29 mouse cellular contexts compared by ENCODE assay signal in the genomic region with DNA sequence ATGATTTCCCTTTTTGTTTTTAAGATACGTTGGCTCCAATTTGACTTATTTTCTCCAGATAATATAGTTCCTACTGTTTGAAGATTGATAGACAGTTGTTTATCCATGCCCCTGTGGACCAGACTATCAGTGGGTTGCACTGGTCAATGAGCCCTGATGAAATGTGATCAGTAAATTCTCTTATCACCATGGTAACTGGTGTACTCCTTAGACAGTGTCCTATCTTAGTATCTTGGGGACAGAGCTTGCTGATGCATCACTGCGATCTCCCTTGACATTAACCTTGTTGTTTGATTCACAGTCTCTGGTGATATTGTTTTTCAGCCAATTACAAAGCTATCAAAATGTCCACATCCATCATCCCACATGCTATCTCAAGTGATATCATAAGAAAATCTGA.
A peak's percentile ranks its signal among the peaks of the same experiment; 100 is the strongest.
DNase-seq lines count a peak whose midpoint lies in the region; ATAC-seq lines count a peak whose summit lies in the region.
"Had no signal": no experiment of that assay in that cellular context is flagged by ENCODE, and none has a peak within 500 bp of the region (broad histone marks: within the 10 kb centered on the region; RNA-seq: fewer than 3 reads in every experiment).

No protein-coding gene starts in this region.

- H3K27ac ChIP-seq in forebrain, embryonic 12.5 days, result no peak overlapping the region
- no peak overlapping the region for H3K27ac ChIP-seq in forebrain, embryonic 14.5 days (ENCODE audit: low read depth, low read length)
- H3K27ac ChIP-seq in hindbrain, embryonic 12.5 days, result no peak overlapping the region
- H3K27ac ChIP-seq in hindbrain, embryonic 14.5 days, result no peak overlapping the region
- no peak overlapping the region for H3K27ac ChIP-seq in neural tube, embryonic 11.5 days (ENCODE audit: low read depth, low read length)
- H3K27ac ChIP-seq: embryonic facial prominence, embryonic 13.5 days; embryonic facial prominence, embryonic 15.5 days; forebrain, embryonic 10.5 days; forebrain, embryonic 13.5 days had no signal

- no peak for DNase-seq in forebrain, embryonic 14.5 days (ENCODE audit: low spot score)
- no peak for DNase-seq in hindbrain, embryonic 14.5 days (ENCODE audit: low spot score)
- DNase-seq in neural tube, embryonic 11.5 days (ENCODE audit: low spot score), result no peak
- no peak for DNase-seq in neural tube, embryonic 10.5 days (ENCODE audit: extremely low spot score, low spot score)
- DNase-seq in mesoderm, embryonic 11.5 days (ENCODE audit: low read depth, low spot score), result peak; percentile 2
- DNase-seq in cerebellum, adult 8-10 months, result no peak
- DNase-seq: adrenal gland, adult 8-10 months; adrenal gland, postnatal 14 days; adrenal gland, postnatal 36 days; B cell, adult 2 months; cerebellum, adult 11-12 months; cerebellum, adult 2 months; cerebellum, adult 9-11 months; cerebellum, postnatal 14 days; cerebellum, postnatal 36 days; embryo, embryonic 11 days had no signal

- H3K4me3 ChIP-seq in forebrain, embryonic 12.5 days (replicated peaks), result no peak overlapping the region
- no peak overlapping the region for H3K4me3 ChIP-seq in forebrain, embryonic 14.5 days (ENCODE audit: low read depth, low read length)
- no peak overlapping the region for H3K4me3 ChIP-seq in hindbrain, embryonic 12.5 days
- no peak overlapping the region for H3K4me3 ChIP-seq in hindbrain, embryonic 14.5 days (replicated peaks; ENCODE audit: low read length)
- H3K4me3 ChIP-seq in neural tube, embryonic 11.5 days (ENCODE audit: low read depth, low read length), result no peak overlapping the region
- H3K4me3 ChIP-seq: embryonic facial prominence, embryonic 13.5 days; embryonic facial prominence, embryonic 15.5 days; erythroblast, embryonic 14.5 days; forebrain, embryonic 10.5 days; forebrain, embryonic 13.5 days had no signal

- no peaks in the 10 kb centered on the region for H3K36me3 ChIP-seq in forebrain, embryonic 12.5 days (replicated peaks)
- H3K36me3 ChIP-seq in forebrain, embryonic 14.5 days (ENCODE audit: control insufficient read depth, insufficient read depth, low read length), result no peaks in the 10 kb centered on the region
- H3K36me3 ChIP-seq in hindbrain, embryonic 12.5 days, result no peaks in the 10 kb centered on the region
- no peaks in the 10 kb centered on the region for H3K36me3 ChIP-seq in hindbrain, embryonic 14.5 days (replicated peaks; ENCODE audit: control insufficient read depth, insufficient read depth)
- H3K36me3 ChIP-seq in neural tube, embryonic 11.5 days (ENCODE audit: control insufficient read depth, insufficient read depth, low read length), result no peaks in the 10 kb centered on the region
- H3K36me3 ChIP-seq: embryonic facial prominence, embryonic 13.5 days; embryonic facial prominence, embryonic 15.5 days; forebrain, embryonic 10.5 days; G1E had no signal

- no peaks in the 10 kb centered on the region for H3K4me1 ChIP-seq in forebrain, embryonic 12.5 days
- no peaks in the 10 kb centered on the region for H3K4me1 ChIP-seq in forebrain, embryonic 14.5 days (ENCODE audit: control insufficient read depth, insufficient read depth, low read length)
- no peaks in the 10 kb centered on the region for H3K4me1 ChIP-seq in hindbrain, embryonic 12.5 days
- H3K4me1 ChIP-seq in hindbrain, embryonic 14.5 days (replicated peaks; ENCODE audit: control insufficient read depth, insufficient read depth, low read length), result no peaks in the 10 kb centered on the region
- H3K4me1 ChIP-seq in neural tube, embryonic 11.5 days (ENCODE audit: control insufficient read depth, insufficient read depth, low read length), result no peaks in the 10 kb centered on the region
- H3K4me1 ChIP-seq: embryonic facial prominence, embryonic 13.5 days; embryonic facial prominence, embryonic 15.5 days; forebrain, embryonic 10.5 days; forebrain, embryonic 13.5 days had no signal

- 0 out of 2 replicates have a peak, but pooled peaks have one; percentile 46 for ATAC-seq in forebrain, embryonic 12.5 days (ENCODE audit: low FRiP score)
- no peak for ATAC-seq in forebrain, embryonic 14.5 days
- peak; percentile 52; the same call in 1 of the 2 replicates for ATAC-seq in hindbrain, embryonic 12.5 days (ENCODE audit: low FRiP score)
- ATAC-seq in hindbrain, embryonic 14.5 days (ENCODE audit: low FRiP score), result no peak
- ATAC-seq in neural tube, embryonic 11.5 days (ENCODE audit: insufficient read depth, low FRiP score, low TSS enrichment), result peak; percentile 49; the same call in 1 of the 2 replicates
- ATAC-seq: activated CD4-positive, CD25-positive, alpha-beta regulatory T cell, adult 4 months; CD4-positive, CD25-positive, alpha-beta regulatory T cell, adult 4 months; forebrain, embryonic 13.5 days; forebrain, embryonic 16.5 days; Patski had no signal

- H3K27me3 ChIP-seq in forebrain, embryonic 12.5 days, result no peaks in the 10 kb centered on the region
- H3K27me3 ChIP-seq in forebrain, embryonic 14.5 days (replicated peaks; ENCODE audit: control insufficient read depth, insufficient read depth, low read length), result no peaks in the 10 kb centered on the region
- H3K27me3 ChIP-seq in hindbrain, embryonic 12.5 days, result no peaks in the 10 kb centered on the region
- no peaks in the 10 kb centered on the region for H3K27me3 ChIP-seq in hindbrain, embryonic 14.5 days (ENCODE audit: control insufficient read depth, insufficient read depth, low read length)
- no peaks in the 10 kb centered on the region for H3K27me3 ChIP-seq in neural tube, embryonic 11.5 days (ENCODE audit: control insufficient read depth, insufficient read depth, low read length)
- H3K27me3 ChIP-seq: CH12.LX; embryonic facial prominence, embryonic 13.5 days; embryonic facial prominence, embryonic 15.5 days; forebrain, embryonic 13.5 days; Patski had no signal

- no peak overlapping the region for H3K4me2 ChIP-seq in forebrain, embryonic 12.5 days
- H3K4me2 ChIP-seq in forebrain, embryonic 14.5 days (ENCODE audit: low read length), result no peak overlapping the region
- no peak overlapping the region for H3K4me2 ChIP-seq in hindbrain, embryonic 12.5 days (replicated peaks)
- no peak overlapping the region for H3K4me2 ChIP-seq in hindbrain, embryonic 14.5 days (replicated peaks)
- H3K4me2 ChIP-seq in neural tube, embryonic 11.5 days (ENCODE audit: low read depth), result no peak overlapping the region
- H3K4me2 ChIP-seq: embryonic facial prominence, embryonic 13.5 days; embryonic facial prominence, embryonic 15.5 days; forebrain, embryonic 13.5 days had no signal

- WGBS in forebrain, embryonic 12.5 days, result 95% methylated on average over 2 of the region's 2 CpGs
- 95% methylated on average over 2 of the region's 2 CpGs for WGBS in forebrain, embryonic 14.5 days
- 85% methylated on average over 2 of the region's 2 CpGs for WGBS in hindbrain, embryonic 12.5 days
- 73% methylated on average over 2 of the region's 2 CpGs for WGBS in hindbrain, embryonic 14.5 days
- WGBS in neural tube, embryonic 11.5 days, result 75% methylated on average over 2 of the region's 2 CpGs

- H3K9ac ChIP-seq in forebrain, embryonic 12.5 days, result no peak overlapping the region
- no peak overlapping the region for H3K9ac ChIP-seq in forebrain, embryonic 14.5 days (ENCODE audit: low read length)
- no peak overlapping the region for H3K9ac ChIP-seq in hindbrain, embryonic 12.5 days
- H3K9ac ChIP-seq in hindbrain, embryonic 14.5 days, result no peak overlapping the region
- no peak overlapping the region for H3K9ac ChIP-seq in neural tube, embryonic 11.5 days (ENCODE audit: low read length)
- H3K9ac ChIP-seq: embryonic facial prominence, embryonic 13.5 days; embryonic facial prominence, embryonic 15.5 days; forebrain, embryonic 13.5 days had no signal

- no peaks in the 10 kb centered on the region for H3K9me3 ChIP-seq in forebrain, embryonic 12.5 days
- H3K9me3 ChIP-seq in forebrain, embryonic 14.5 days (replicated peaks; ENCODE audit: control insufficient read depth, low read length), result no peaks in the 10 kb centered on the region
- no peaks in the 10 kb centered on the region for H3K9me3 ChIP-seq in hindbrain, embryonic 12.5 days (replicated peaks)
- no peaks in the 10 kb centered on the region for H3K9me3 ChIP-seq in hindbrain, embryonic 14.5 days (ENCODE audit: control insufficient read depth, low read length)
- no peaks in the 10 kb centered on the region for H3K9me3 ChIP-seq in neural tube, embryonic 11.5 days (ENCODE audit: control insufficient read depth, low read length)
- H3K9me3 ChIP-seq: embryonic facial prominence, embryonic 13.5 days; embryonic facial prominence, embryonic 15.5 days; forebrain, embryonic 10.5 days; forebrain, embryonic 13.5 days had no signal

Comparison
In these comparisons a context has a peak if more than half of its experiments do, and no peak if none do; other contexts are left out.
1. ATAC-seq: peak in forebrain, embryonic 12.5 days (single experiment), hindbrain, embryonic 12.5 days (single experiment) and neural tube, embryonic 11.5 days (single experiment); none in forebrain, embryonic 14.5 days (single experiment) and hindbrain, embryonic 14.5 days (single experiment).